Mouse (Mus musculus) left cerebral cortex, adult 2 months (tissue): ENCODE measurements at regions not wholly inside any gene's neighbourhood (a gene's known extent, or its start where the extent isn't known, plus 50 kb on each side); places are given as distances from the start of the nearest gene placed in this dataset.
"Not testable (repeated sequence)": the region's sequence is repeated elsewhere in the genome, so short reads cannot be mapped to it uniquely, and the experiment has no call there.

Source experiments
- DNase-seq, 2 experiments: peaks; one replicate each; pipeline ENCODE4 v3.0.0; 2021 to 2022; ENCODE audit warnings: low spot score in 2 of 2, mixed read lengths in 1 of 2; ENCODE audit errors: extremely low spot score in 1 of 2
- H3K27ac ChIP-seq: fragments of 200-600 bp; 2 replicates; pipeline ENCODE4 v1.8.1; 2022
- H3K4me3 ChIP-seq: fragments of 200-600 bp; 2 replicates; pipeline ENCODE4 v1.8.1; 2022
- CTCF ChIP-seq: fragments of 200-600 bp; IDR thresholded peaks from 2 replicates; pipeline ENCODE4 v1.8.1; 2022; ENCODE audit warnings: antibody characterized with exemption, mild to moderate bottlenecking, moderate library complexity
- intact Hi-C: fragments of 180-260 bp; cut with DNase I; formaldehyde crosslinking; loops from one replicate; pipeline ENCODE4 v1.15.1; 2025

GRCm38 (mm10) chr10:117468381-117468780, 88.6 kb upstream of the Cpsf6 start:
- intact Hi-C loops = no loop called here
- no peak overlapping the region for H3K27ac ChIP-seq
- no peak for DNase-seq

GRCm38 (mm10) chr10:117467161-117467560, 87.3 kb upstream of the Cpsf6 start:
- TF ChIP-seq CTCF = no peak

More at GRCm38 (mm10) chr10:117468381-117468780, 88.6 kb upstream of the Cpsf6 start:
- no peak overlapping the region for H3K4me3 ChIP-seq
- TF ChIP-seq CTCF = no peak

GRCm38 (mm10) chr10:117466391-117466790, 86.6 kb upstream of the Cpsf6 start:
- H3K27ac ChIP-seq = no peak overlapping the region
- intact Hi-C loops = no loop called here
- no peak for TF ChIP-seq CTCF
- no peak overlapping the region for H3K4me3 ChIP-seq
- DNase-seq = no peak

More at GRCm38 (mm10) chr10:117467161-117467560, 87.3 kb upstream of the Cpsf6 start:
- no peak for DNase-seq
- intact Hi-C loops = no loop called here
- Histone ChIP-seq H3K4me3 (no peak overlapping the region), H3K27ac (no peak overlapping the region)

- intact Hi-C loops = no loop called here
Measured at GRCm38 (mm10) chr10:117465671-117466250, 85.9 kb upstream of the Cpsf6 start.

GRCm38 (mm10) chr10:117465058-117465660, 85.3 kb upstream of the Cpsf6 start:
- no peak for TF ChIP-seq CTCF
- DNase-seq = no peak
- H3K4me3 ChIP-seq = no peak overlapping the region
- intact Hi-C loops = no loop called here
- H3K27ac ChIP-seq = no peak overlapping the region

More at GRCm38 (mm10) chr10:117465671-117466250, 85.9 kb upstream of the Cpsf6 start:
- TF ChIP-seq CTCF = no peak
- Histone ChIP-seq H3K27ac (no peak overlapping the region), H3K4me3 (no peak overlapping the region)
- DNase-seq = no peak

GRCm38 (mm10) chr10:117464331-117464730, 84.5 kb upstream of the Cpsf6 start:
- DNase-seq, H3K4me3 ChIP-seq, intact Hi-C loops, H3K27ac ChIP-seq: not testable (repeated sequence)

GRCm38 (mm10) chr10:117463636-117464035, 83.8 kb upstream of the Cpsf6 start:
- Histone ChIP-seq H3K4me3 (no peak overlapping the region), H3K27ac (no peak overlapping the region)
- TF ChIP-seq CTCF = no peak
- intact Hi-C loops = no loop called here
- DNase-seq = no peak

GRCm38 (mm10) chr10:117462921-117463320, 83.1 kb upstream of the Cpsf6 start:
- intact Hi-C loops = no loop called here
- H3K27ac ChIP-seq = no peak overlapping the region
- no peak overlapping the region for H3K4me3 ChIP-seq
- no peak for TF ChIP-seq CTCF
- DNase-seq = no peak

- intact Hi-C loops = no loop called here
- DNase-seq = no peak
- no peak for TF ChIP-seq CTCF
- no peak overlapping the region for H3K27ac ChIP-seq
- H3K4me3 ChIP-seq = no peak overlapping the region
Measured at GRCm38 (mm10) chr10:117461791-117462516, 82.1 kb upstream of the Cpsf6 start.

GRCm38 (mm10) chr10:117461261-117461660, 81.4 kb upstream of the Cpsf6 start:
- DNase-seq = no peak
- Histone ChIP-seq H3K4me3 (no peak overlapping the region), H3K27ac (no peak overlapping the region)
- intact Hi-C loops = no loop called here
- TF ChIP-seq CTCF = no peak

GRCm38 (mm10) chr10:117460366-117460730, 80.5 kb upstream of the Cpsf6 start:
- DNase-seq = no peak
- Histone ChIP-seq H3K27ac (no peak overlapping the region), H3K4me3 (no peak overlapping the region)
- no peak for TF ChIP-seq CTCF
- intact Hi-C loops = no loop called here

- Histone ChIP-seq H3K27ac (no peak overlapping the region), H3K4me3 (no peak overlapping the region)
- intact Hi-C loops = no loop called here
- TF ChIP-seq CTCF = no peak
- DNase-seq = no peak
Measured at GRCm38 (mm10) chr10:117459651-117460365, 80.0 kb upstream of the Cpsf6 start.
